Mouse (Mus musculus) bone marrow, adult 2 months (tissue): ENCODE data around the gene Tnfaip3.

Experiments
- CTCF ChIP-seq: fragments of 200-500 bp; IDR thresholded peaks from 2 replicates; pipeline ENCODE4 v1.5.1; 2011; ENCODE audit warnings: low read length, control low read depth; ENCODE audit not compliant: control insufficient read depth, insufficient read depth
- POLR2A ChIP-seq: fragments of 200-500 bp; IDR thresholded peaks from 2 replicates; pipeline ENCODE4 v1.6.1; 2011; ENCODE audit warnings: low read depth, mild to moderate bottlenecking, control low read depth, low read length, borderline replicate concordance; ENCODE audit not compliant: control insufficient read depth

GRCm38 (mm10) chr10:18953706-18954071, 61.8 kb downstream of the Tnfaip3 start:
- TF ChIP-seq POLR2A (no peak), CTCF (no peak)
